Mouse (Mus musculus): ENCODE measurements at regions not wholly inside any gene's neighbourhood (a gene's known extent, or its start where the extent isn't known, plus 50 kb on each side); places are given as distances from the start of the nearest gene placed in this dataset.

DNA sequence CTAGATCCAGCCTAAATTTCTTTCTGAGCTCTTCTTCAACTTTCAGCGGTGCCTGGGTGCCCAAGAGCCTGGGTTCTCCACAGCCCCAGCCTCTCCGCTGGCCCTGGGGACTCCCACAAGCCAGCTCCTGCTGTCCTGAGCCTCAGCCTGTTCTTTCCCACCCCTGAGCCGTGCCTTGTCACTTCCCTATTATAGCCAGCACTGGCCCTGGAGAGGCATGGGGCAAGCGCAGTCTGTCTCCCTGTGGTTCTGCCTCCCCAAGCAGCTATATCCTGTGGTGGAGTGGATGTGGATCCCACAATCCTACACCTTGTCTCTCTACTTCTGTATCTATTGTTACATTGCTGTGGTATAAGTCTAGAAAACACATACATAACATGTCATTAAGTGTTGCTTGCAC, 128.6 kb upstream of the Hgf start:
- DNase-seq (ENCODE audit: low read depth, low spot score), result no peak

DNA sequence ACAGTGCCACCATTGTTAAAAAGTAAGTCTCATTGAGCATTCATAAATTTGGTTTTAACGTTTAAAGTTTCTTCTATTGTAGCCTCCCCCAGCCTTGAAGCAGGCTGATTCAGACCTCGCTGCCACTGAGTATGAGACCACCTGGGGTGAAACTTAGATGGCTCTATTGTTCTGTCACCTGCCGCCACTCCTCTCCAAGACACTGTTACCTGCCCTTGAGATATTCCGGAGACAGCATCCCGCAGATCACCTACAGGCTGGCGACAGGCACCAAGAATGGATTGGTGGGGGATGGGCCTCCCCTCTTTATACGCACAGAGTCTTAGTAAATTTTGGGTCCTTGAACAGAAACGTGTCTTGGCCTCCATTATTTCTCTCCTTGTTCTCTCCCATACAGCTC, 128.0 kb upstream of the Hgf start:
- DNase-seq (ENCODE audit: low read depth, low spot score), result no peak

DNA sequence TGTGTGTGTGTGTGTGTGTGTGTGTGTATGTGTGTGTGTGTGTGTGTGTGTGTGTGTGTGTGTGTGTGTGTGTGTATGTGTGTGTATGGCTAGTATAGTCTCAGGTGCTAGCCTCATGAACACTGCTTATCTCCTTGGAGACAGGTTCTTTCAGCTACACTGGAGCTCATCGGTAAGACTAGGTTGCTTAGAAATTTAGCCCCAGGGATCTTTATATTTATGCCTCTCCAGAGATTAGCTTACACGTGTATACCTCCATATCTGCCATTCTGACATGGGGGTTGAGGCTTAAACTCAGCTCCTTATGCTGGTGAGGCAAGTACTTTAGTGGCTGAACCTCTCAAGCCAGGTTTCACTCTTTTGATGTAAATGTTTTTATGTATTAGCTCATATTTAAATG, 127.0 kb upstream of the Hgf start:
- no peak for DNase-seq (ENCODE audit: low read depth, low spot score)

DNA sequence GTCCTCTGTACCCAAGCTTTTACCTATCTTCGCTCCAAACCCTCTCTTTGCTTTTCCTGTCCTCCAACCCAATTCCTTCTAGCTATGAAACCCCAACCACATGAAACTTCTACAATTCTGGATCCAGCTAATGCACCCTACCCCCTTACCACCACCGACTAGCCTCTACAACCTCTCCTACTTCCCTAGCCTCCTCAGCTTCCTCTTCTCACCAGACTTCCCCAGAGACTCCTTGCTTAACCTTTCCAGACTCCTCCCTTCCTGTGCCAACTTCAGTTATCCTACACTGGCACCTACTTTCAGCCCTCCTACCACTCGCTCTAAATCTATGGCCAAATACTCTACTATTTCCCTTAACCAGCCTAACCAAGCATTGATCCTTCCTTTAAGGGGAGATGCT, 118.7 kb upstream of the Hgf start:
- no peak for DNase-seq (ENCODE audit: low read depth, low spot score)

DNA sequence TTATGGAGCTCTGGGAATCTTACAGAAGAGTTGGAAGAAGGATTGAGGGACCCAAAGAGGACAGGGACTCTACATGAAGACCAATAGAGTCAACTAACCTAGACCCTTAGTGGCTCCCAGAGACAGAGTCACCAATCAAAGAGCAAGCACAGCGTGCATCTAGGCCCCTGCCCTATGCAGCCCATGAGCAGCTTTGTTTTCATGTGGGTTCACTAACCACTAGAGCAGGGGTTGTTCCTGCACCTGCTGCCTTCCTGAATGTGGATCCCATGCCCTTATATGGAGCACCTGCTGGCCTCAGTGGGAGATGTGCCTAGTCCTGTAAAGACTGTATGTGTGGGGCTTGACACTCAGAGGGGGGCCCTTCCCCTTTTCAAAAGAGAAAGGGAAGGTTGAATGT, 108.2 kb upstream of the Hgf start:
- no peak for DNase-seq (ENCODE audit: low read depth, low spot score)

DNA sequence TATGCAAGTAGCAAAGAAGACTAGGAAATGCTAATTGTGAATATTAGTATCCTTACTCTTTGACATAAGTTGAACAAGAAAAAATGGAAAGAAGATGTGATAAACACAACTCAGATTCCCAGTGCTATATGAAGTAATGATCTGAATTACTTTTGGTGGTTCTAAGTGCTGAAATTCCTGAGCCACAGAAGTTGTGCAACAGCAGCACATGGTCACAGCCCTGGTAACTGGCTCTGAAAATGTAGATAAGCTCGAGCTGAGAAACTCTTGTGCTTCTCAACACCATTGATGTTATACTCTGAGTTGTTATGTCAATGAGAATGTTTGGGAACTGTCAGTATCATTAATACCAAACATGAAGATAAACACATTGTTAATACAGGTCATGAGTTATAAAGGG, 106.3 kb upstream of the Hgf start:
- DNase-seq (ENCODE audit: low read depth, low spot score), result no peak

DNA sequence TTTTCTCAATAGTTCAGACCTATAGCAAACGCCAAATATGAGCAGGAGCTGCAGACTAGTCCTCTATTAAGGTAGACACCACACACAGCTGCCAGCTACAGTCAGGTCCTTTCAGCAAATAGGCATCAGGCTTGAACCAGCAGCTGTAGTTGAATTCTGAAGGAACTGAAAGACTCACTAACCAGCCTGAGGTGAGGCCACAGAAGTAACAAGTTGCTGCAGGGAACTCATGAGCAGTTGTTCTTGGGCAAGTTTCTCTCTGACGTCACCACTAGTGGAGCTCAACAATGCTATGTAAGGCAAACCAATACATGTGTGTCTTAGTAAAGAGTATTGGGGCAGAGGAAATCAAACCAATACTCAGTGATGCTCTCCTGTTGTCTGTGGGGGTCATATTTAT, 91.5 kb upstream of the Hgf start:
- no peak for DNase-seq (ENCODE audit: low read depth, low spot score)

DNA sequence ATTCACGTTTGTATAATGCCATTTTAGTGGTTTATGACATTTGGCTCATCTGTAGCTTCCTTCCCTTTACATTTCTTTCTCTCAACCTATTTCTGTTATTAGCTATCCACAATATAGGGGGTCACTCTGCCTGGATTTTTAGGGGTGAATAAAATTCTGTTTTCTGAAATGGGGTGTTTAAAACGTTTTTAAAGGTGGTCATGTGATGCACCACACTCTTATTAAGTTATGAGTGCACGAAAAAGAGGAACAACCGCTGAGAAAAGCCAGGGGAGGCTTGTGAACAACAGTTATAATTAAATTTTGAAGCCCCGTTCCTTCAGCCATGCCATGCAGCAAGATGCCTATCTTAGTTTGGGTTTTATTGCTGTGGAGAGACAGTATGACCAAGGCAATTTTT, 87.0 kb upstream of the Hgf start:
- DNase-seq (ENCODE audit: low read depth, low spot score), result peak; percentile 31

DNA sequence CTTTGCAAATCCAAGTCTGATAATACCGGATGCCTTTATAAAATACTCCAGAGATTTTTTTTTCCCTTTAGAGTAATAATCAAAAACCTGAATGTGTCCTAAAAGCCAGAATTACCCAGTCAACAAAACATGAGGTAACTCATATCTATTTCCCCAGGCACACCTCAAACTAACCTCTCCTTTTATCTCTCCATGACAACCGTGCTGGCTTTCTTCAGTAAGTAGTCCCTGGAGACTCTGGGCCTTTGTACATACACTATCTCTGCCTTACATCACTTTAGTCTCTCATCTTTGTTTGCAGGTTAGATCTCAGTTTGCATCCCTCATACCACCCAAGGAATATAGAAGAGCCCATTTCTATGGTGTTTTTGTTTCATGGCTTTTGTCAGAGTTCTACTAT, 84.7 kb upstream of the Hgf start:
- no peak for DNase-seq (ENCODE audit: low read depth, low spot score)

DNA sequence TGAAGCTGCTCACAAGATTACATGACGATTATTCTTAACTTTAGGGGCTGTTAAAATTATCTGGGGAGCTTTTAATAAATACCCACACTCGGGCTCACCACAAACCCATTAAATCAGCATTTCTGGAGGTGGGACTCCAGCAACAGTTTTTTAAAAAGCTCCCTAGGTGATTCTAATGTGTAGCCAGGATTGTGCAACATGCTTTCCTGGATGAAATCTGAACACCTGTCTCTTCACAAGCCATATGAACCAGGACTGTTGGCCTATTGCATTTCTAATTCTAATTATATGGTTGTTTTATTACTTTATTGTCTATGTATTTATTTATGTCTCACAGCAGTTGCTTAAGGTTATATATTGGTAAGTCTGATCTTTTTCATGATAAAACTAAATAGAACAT, 84.1 kb upstream of the Hgf start:
- no peak for DNase-seq (ENCODE audit: low read depth, low spot score)

DNA sequence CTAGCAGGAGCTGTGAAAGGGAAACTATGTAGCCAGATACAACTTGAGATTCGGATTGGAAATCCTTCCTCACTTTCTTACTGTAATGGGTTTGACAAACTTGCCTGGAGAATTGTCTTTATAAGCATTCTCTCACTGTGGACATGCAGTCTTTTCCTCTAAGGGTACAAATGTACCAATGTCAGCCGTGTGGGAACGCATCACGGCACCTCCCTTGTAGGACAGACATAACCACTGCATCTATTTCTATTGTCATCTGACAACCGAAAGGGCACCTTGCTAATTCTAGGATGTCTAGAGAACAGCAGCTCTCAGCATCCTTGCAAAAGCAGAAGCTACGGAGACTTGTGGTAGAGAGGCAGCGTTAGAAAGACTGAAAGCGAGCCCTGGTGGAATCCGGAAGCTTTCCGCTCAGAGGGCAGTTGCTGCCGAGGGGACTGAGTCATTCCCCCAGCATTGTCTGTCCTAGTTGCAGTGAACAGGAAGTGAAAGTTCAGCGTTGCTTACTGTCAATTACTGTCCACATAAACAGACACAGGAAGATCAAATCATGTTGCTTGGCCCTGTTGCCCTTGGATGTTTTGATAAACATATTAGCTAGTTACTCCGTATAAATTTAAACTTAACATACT, 83.5 kb upstream of the Hgf start:
- peak; percentile 79 for DNase-seq (ENCODE audit: low read depth, low spot score)

DNA sequence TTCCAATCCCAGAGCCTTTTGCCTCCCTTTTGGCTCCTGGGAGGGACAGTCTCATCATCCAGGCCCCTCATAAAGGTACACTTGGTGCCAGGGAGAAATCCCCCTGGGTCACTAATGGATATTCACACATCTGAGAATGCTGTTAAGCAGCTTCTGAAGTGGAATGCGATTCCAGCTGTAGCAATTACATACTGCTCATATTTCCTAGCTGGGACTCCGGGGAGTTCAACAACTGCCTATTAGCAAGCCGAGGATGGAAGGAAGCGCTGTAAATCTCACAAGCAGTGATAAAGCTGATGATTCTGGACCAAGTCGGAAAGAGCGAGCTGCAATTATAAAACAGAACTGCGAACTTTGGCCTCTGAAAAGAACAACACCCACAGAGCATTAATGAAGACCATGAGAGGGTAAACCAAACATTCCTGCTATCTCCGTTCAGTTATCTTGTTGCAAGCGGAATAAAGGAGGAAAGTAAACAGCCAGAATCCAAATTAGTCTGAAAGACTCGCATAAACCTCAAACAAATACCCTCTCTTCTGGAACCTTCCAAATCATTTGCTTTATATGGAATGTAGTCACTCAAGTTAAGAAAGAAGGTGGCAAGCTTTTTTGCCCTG, 82.8 kb upstream of the Hgf start:
- DNase-seq (ENCODE audit: low read depth, low spot score), result no peak

DNA sequence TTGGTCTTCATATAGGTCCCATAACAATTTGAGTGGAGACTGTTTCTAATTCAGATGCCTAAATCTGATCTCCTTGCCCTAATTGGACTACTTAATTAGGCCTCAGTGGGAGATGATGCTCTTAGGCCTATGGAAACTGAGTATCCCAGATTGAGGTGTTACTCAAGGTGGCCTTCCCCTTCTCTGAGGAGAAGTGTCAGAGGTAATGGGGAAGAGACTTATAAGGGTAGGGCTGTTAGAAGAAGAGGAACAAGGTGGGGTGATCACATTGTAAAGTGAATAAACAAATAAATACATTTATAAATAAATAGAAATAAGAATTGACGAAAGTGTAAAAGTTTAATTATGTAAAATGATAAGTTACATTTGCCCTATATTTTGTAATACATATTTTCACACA, 65.3 kb upstream of the Hgf start:
- no peak for DNase-seq (ENCODE audit: low read depth, low spot score)

DNA sequence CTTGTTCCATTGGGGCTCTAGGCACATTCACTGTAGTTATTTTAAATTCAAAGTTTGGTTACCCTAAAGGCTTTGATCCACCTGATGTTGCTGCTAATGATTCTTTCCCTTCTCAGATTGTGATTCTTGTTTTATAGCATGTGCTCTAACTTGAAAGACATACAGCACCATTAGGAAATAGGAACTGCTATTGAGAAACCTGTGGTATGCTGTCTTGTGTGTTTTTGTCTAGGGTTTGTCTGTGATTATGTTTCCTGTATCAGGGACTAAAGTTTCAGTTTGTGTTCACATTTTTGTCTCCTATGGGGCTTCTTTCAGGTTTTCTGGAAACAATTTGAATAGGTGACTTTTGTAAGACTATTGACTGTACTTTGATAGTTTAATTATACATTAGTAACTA, 63.5 kb upstream of the Hgf start:
- DNase-seq (ENCODE audit: low read depth, low spot score), result no peak

DNA sequence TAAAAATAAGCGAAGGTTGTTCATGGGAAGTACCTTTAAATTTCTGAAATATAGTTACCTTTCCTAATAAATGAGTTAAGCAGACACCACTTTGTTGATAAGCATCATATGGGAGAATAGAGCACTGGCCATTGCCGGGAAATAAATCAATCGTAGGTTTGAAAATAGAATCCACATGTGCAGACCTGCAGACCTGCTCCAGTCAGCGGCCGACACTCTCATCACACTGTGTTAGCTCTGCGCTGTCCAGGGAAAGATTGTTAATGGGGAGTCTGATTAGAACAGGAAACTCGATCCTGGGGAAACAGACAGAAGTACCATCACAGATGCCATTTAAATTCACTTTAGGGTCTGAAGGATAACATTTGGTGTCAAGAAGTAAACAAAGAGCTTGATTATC, 53.4 kb upstream of the Hgf start:
- no peak for DNase-seq (ENCODE audit: low read depth, low spot score)

All from A20 (cell line).